Mouse (Mus musculus) kidney, adult 2 months (tissue): ENCODE measurements around the gene Tmeff2. TPM values are rescaled to one million over a fixed set of nuclear protein-coding genes. Genes with fewer than 3 reads are reported as not detected.

Source experiments
- DNase-seq: peaks from one replicate; pipeline ENCODE4 v3.0.0; 2021
- H3K27ac ChIP-seq: fragments of 200-500 bp; 2 replicates; pipeline ENCODE4 v1.5.1; 2012; ENCODE audit warnings: low read depth, low read length, control low read depth, inconsistent platforms; ENCODE audit not compliant: insufficient read depth
- H3K27me3 ChIP-seq: fragments of 200-500 bp; replicated peaks from 2 replicates; pipeline ENCODE4 v1.6.1; 2012; ENCODE audit warnings: mild to moderate bottlenecking, moderate library complexity, low read length, inconsistent platforms; ENCODE audit not compliant: control insufficient read depth, insufficient read depth
- H3K36me3 ChIP-seq: fragments of 200-500 bp; 2 replicates; pipeline ENCODE4 v1.6.1; 2012; ENCODE audit warnings: mild to moderate bottlenecking, moderate library complexity, low read length, inconsistent platforms; ENCODE audit not compliant: control insufficient read depth, insufficient read depth
- H3K4me1 ChIP-seq: fragments of 200-500 bp; 2 replicates; pipeline ENCODE4 v1.6.1; 2011; ENCODE audit warnings: low read length; ENCODE audit not compliant: control insufficient read depth, insufficient read depth
- H3K4me3 ChIP-seq: fragments of 200-500 bp; 2 replicates; pipeline ENCODE4 v1.5.1; 2011; ENCODE audit warnings: mild to moderate bottlenecking, low read depth, low read length, control low read depth; ENCODE audit not compliant: insufficient read depth
- CTCF ChIP-seq: fragments of 200-500 bp; conservative IDR thresholded peaks from 2 replicates; pipeline ENCODE4 v1.5.1; 2011; ENCODE audit warnings: low read depth, mild to moderate bottlenecking, control low read depth, low read length, moderate library complexity, mixed read lengths; ENCODE audit not compliant: insufficient read depth, insufficient read length
- POLR2A ChIP-seq: fragments of 200-500 bp; IDR thresholded peaks from one replicate; pipeline ENCODE4 v1.6.1; 2011; ENCODE audit warnings: low read depth, low read length, control low read depth
- WGBS: fragments of 180-500 bp; shearing (Covaris S2); methylation state at CpG from one replicate; pipeline ENCODE4 v1.1.7; 2018; 5-methylcytosine and 5-hydroxymethylcytosine counted together
- polyA plus RNA-seq: library from polyadenylated mRNA; depleted of rRNA; stranded (reverse); fragments of >200 nt; gene quantifications from 2 replicates; pipeline ENCODE4 v1.2.3, GENCODE M21; 2012

Gene Tmeff2
- polyA plus RNA-seq, 1 experiment: 0.52 TPM

GRCm38 (mm10) chr1:50980591-50980990 lies 80.1 kb downstream of the Tmeff2 start:
- no peak for DNase-seq
- WGBS: 74% methylated on average over 4 of the region's 4 CpGs
- Histone ChIP-seq H3K4me1 (no peaks in the 10 kb centered on the region), H3K36me3 (no peaks in the 10 kb centered on the region), H3K27ac (no peak overlapping the region), H3K27me3 (no peaks in the 10 kb centered on the region), H3K4me3 (no peak overlapping the region)
- TF ChIP-seq CTCF: no peak
- no peak for TF ChIP-seq POLR2A

DNA sequence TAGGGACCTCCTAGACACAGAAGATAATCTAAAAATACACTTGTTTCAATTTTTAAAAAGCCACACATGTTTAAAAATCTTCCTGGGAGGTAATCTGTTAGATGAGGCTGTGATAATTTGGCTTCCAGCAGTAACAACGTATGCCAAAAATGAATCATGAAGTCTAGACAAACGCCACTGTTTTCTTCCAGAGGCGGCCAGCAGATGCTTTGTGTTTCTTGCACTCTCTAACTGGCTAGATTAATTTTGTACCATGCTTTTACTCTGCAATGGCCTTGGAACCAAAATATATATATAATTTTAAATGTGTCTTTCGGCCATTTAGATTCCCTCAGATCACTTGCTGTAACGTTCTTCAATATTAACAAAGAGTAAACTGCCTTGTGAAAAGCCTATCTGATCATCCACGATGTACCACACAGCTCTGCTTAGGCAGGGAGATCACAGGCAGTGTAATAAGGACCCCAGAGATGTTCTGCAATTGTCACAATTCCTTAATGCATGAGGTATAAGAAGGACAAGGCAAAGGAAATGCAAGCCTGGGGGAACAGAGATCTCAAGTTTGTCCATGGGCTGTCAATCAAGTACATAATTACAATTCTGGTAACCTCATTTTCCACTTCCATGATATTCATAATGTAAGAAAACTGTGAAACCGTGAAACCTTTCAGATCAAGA lies 80.8 kb downstream of the Tmeff2 start:
- TF ChIP-seq CTCF: no peak
- WGBS: 83% methylated on average over 7 of the region's 7 CpGs
- H3K27me3 ChIP-seq: no peaks in the 10 kb centered on the region
- H3K4me1 ChIP-seq: no peaks in the 10 kb centered on the region
- no peak for DNase-seq
- no peak overlapping the region for H3K27ac ChIP-seq
- no peak overlapping the region for H3K4me3 ChIP-seq
- no peaks in the 10 kb centered on the region for H3K36me3 ChIP-seq

- no peak overlapping the region for H3K27ac ChIP-seq
- TF ChIP-seq POLR2A (no peak), CTCF (no peak)
- WGBS: 58% methylated on average over 2 of the region's 2 CpGs
Measured at GRCm38 (mm10) chr1:50990661-50991060, 90.2 kb downstream of the Tmeff2 start.

DNA sequence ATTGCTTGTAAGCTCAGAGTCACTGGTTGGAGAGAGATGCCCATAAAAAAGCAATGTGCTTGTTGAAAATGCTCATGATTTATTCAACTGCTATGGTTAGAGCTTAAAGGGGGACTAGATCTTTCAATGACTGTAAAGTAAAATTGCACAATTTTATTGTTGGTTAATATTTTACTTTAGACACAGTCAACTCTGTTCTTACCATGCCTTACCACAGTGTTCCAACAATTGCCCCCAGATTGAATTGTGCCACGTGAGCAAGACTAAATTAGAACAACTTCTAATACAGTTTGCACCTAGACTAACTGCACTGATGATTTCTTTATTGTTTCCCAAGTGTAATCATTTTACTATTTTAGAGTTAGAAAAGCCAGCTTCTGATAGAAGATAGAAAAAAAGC lies 94.1 kb downstream of the Tmeff2 start:
- WGBS: 56% methylated on average over 1 of the region's 1 CpGs
- no peak for DNase-seq
- TF ChIP-seq POLR2A: no peak
- no peak for TF ChIP-seq CTCF
- no peak overlapping the region for H3K4me3 ChIP-seq
- no peaks in the 10 kb centered on the region for H3K27me3 ChIP-seq
- H3K4me1 ChIP-seq: no peaks in the 10 kb centered on the region
- H3K36me3 ChIP-seq: no peaks in the 10 kb centered on the region
- no peak overlapping the region for H3K27ac ChIP-seq

More at GRCm38 (mm10) chr1:50990661-50991060, 90.2 kb downstream of the Tmeff2 start:
- no peaks in the 10 kb centered on the region for H3K4me1 ChIP-seq
- H3K4me3 ChIP-seq: no peak overlapping the region
- H3K36me3 ChIP-seq: no peaks in the 10 kb centered on the region
- no peaks in the 10 kb centered on the region for H3K27me3 ChIP-seq
- DNase-seq: no peak

- DNase-seq: no peak
- no peak overlapping the region for H3K4me3 ChIP-seq
- no peak overlapping the region for H3K27ac ChIP-seq
- no peaks in the 10 kb centered on the region for H3K4me1 ChIP-seq
- 78% methylated on average over 3 of the region's 3 CpGs for WGBS
- H3K36me3 ChIP-seq: no peaks in the 10 kb centered on the region
- no peaks in the 10 kb centered on the region for H3K27me3 ChIP-seq
- TF ChIP-seq CTCF (no peak), POLR2A (no peak)
Measured at GRCm38 (mm10) chr1:50999793-51000192, 99.3 kb downstream of the Tmeff2 start.

DNA sequence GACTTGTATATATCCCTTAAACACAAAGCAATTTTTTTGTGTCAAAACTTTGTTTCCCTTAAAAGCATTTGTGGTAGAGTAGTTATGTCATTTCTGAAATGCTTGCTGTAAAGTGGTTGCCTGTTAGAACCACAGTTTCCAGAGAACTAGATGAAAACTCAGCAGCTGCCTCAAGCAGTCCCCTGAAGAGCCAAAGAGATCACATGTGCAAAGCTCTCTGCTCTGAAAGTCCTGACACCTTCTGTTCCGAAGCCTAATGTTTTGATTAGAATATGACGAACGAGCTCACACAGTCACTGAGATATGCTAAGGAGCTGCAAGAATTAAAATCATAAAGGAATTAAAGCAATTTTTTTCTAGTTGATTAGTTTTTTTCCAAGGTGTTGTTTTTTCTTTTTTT lies 107.9 kb downstream of the Tmeff2 start:
- no peak overlapping the region for H3K27ac ChIP-seq
- H3K4me1 ChIP-seq: no peaks in the 10 kb centered on the region
- no peaks in the 10 kb centered on the region for H3K27me3 ChIP-seq
- DNase-seq: no peak
- H3K4me3 ChIP-seq: no peak overlapping the region
- H3K36me3 ChIP-seq: no peaks in the 10 kb centered on the region
- 63% methylated on average over 3 of the region's 3 CpGs for WGBS
- TF ChIP-seq POLR2A (no peak), CTCF (no peak)

GRCm38 (mm10) chr1:51040249-51040648 lies 139.8 kb downstream of the Tmeff2 start:
- Histone ChIP-seq H3K4me3 (no peak overlapping the region), H3K27me3 (no peaks in the 10 kb centered on the region), H3K27ac (no peak overlapping the region), H3K4me1 (no peaks in the 10 kb centered on the region), H3K36me3 (no peaks in the 10 kb centered on the region)
- DNase-seq: no peak
- WGBS: 36% methylated on average over 5 of the region's 5 CpGs
- TF ChIP-seq CTCF (no peak), POLR2A (no peak)

DNA sequence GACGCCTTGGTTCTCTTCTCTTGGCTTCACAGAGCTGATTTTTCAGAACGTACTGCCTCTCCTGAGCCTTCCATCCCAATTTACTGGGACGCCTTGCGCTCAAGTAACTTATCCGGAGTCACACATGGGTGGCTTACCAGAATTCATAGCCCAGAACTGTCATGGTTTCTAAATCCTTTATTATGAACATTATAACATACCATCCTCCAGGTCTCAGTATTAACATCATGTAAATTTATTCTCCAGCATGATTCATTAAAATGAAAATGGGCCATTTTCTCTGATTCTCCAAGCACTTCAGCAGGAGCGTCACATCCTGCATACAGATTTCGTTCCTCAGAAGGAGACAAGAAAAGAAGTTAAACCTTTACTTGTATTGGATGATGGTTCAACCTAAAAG lies 144.4 kb downstream of the Tmeff2 start:
- Histone ChIP-seq H3K36me3 (no peaks in the 10 kb centered on the region), H3K4me1 (no peaks in the 10 kb centered on the region), H3K27me3 (no peaks in the 10 kb centered on the region), H3K4me3 (no peak overlapping the region), H3K27ac (no peak overlapping the region)
- TF ChIP-seq CTCF (no peak), POLR2A (no peak)
- 85% methylated on average over 7 of the region's 7 CpGs for WGBS
- no peak for DNase-seq
